Mouse (Mus musculus) granulocyte monocyte progenitor cell, adult 5-6 weeks (primary cell): ENCODE measurements around the gene Zfp91. TPM values are rescaled to one million over a fixed set of nuclear protein-coding genes. Genes with fewer than 3 reads are reported as not detected.

Experiments
- ATAC-seq: replicated peaks from 2 replicates; pipeline ENCODE4 v1.8.0; 2016; ENCODE audit warnings: mild to moderate bottlenecking, moderate TSS enrichment, inconsistent platforms; ENCODE audit not compliant: poor library complexity, severe bottlenecking
- total RNA-seq, 2 experiments: library from RNA; stranded (forward) in 1 of 2; stranded (reverse) in 1 of 2; fragments of 200-712, 200-1000 nt in 1 of 2; fragments of >200 nt in 1 of 2; fragmentation: Nextera tagmentation in 1 of 2; gene quantifications; 2 replicates each; pipeline ENCODE4 v1.2.3; 2014 to 2017

Zfp91 gene
- total RNA-seq (2014; fragmentation: Nextera tagmentation): 58.7 and 61.6 TPM in 2 replicates
- total RNA-seq (2017): 89.3 and 100 TPM in 2 replicates

GRCm38 (mm10) chr19:12795511-12796327 is at the start of gene Zfp91, which contains the start of gene Lpxn:
Gene Zfp91 (minus strand): TSS chr19:12796126.
Gene Lpxn (plus strand): TSS chr19:12796193.
- ATAC-seq: peak; percentile 60

- ATAC-seq: no peak
Observed at GRCm38 (mm10) chr19:12838507-12838906, 42.6 kb upstream of the Zfp91 start.

- peak; percentile 99 for ATAC-seq
Observed at GRCm38 (mm10) chr19:12833625-12834024, 37.7 kb upstream of the Zfp91 start.

GRCm38 (mm10) chr19:12831559-12831958 is 35.6 kb upstream of the Zfp91 start:
- ATAC-seq: no peak

GRCm38 (mm10) chr19:12830823-12831430 is 35.0 kb upstream of the Zfp91 start:
- no peak for ATAC-seq

GRCm38 (mm10) chr19:12824549-12824948 is 28.6 kb upstream of the Zfp91 start:
- ATAC-seq: no peak; the same call in 1 of the 2 replicates

- peak; percentile 49 for ATAC-seq
Observed at GRCm38 (mm10) chr19:12820383-12820782, 24.5 kb upstream of the Zfp91 start.

- peak; percentile 97 for ATAC-seq
Observed at GRCm38 (mm10) chr19:12818507-12818906, 22.6 kb upstream of the Zfp91 start.

GRCm38 (mm10) chr19:12813883-12814282 is 18.0 kb upstream of the Zfp91 start:
- ATAC-seq: no peak

- no peak for ATAC-seq
Observed at GRCm38 (mm10) chr19:12812644-12813364, 16.9 kb upstream of the Zfp91 start.

- ATAC-seq: no peak; the same call in 1 of the 2 replicates
Observed at GRCm38 (mm10) chr19:12806214-12806613, 10.3 kb upstream of the Zfp91 start.

GRCm38 (mm10) chr19:12805730-12806129 is 9.8 kb upstream of the Zfp91 start:
- peak; percentile 61 for ATAC-seq

- no peak for ATAC-seq
Observed at GRCm38 (mm10) chr19:12804237-12804636, 8.3 kb upstream of the Zfp91 start.

- no peak for ATAC-seq
Observed at GRCm38 (mm10) chr19:12802830-12803229, 6.9 kb upstream of the Zfp91 start.

- peak; percentile 50 for ATAC-seq
Observed at GRCm38 (mm10) chr19:12801046-12801445, 5.1 kb upstream of the Zfp91 start.

GRCm38 (mm10) chr19:12800621-12801020 is 4.7 kb upstream of the Zfp91 start:
- ATAC-seq: no peak

- ATAC-seq: no peak
Observed at GRCm38 (mm10) chr19:12799081-12799480, 3.2 kb upstream of the Zfp91 start.

GRCm38 (mm10) chr19:12798404-12798803 is 2.5 kb upstream of the Zfp91 start:
- peak; percentile 8 for ATAC-seq

- ATAC-seq: no peak
Observed at GRCm38 (mm10) chr19:12797071-12797470, 1.1 kb upstream of the Zfp91 start.

GRCm38 (mm10) chr19:12796328-12796931 is 504 bp upstream of the Zfp91 start:
- ATAC-seq: peak; percentile 38
